Mouse (Mus musculus) olfactory bulb, adult 2 months (tissue): ENCODE measurements around the gene Gimap7. TPM values are rescaled to one million over a fixed set of nuclear protein-coding genes. Genes with fewer than 3 reads are reported as not detected.

Source experiments
- H3K27ac ChIP-seq: fragments of 200-500 bp; 2 replicates; pipeline ENCODE4 v1.5.1; 2012; ENCODE audit warnings: low read depth, low read length; ENCODE audit not compliant: insufficient read depth
- H3K4me1 ChIP-seq: fragments of 200-500 bp; 2 replicates; pipeline ENCODE4 v1.6.1; 2012; ENCODE audit warnings: low read length; ENCODE audit not compliant: control insufficient read depth, insufficient read depth
- H3K4me3 ChIP-seq: fragments of 200-500 bp; 2 replicates; pipeline ENCODE4 v1.5.1; 2012; ENCODE audit warnings: mild to moderate bottlenecking, low read depth, low read length, moderate library complexity; ENCODE audit not compliant: insufficient read depth
- CTCF ChIP-seq: fragments of 200-500 bp; IDR thresholded peaks from 2 replicates; pipeline ENCODE4 v1.5.1; 2012; ENCODE audit warnings: low read depth, mild to moderate bottlenecking, low read length, moderate library complexity; ENCODE audit not compliant: insufficient read depth
- POLR2A ChIP-seq: fragments of 200-500 bp; IDR thresholded peaks from 2 replicates; pipeline ENCODE4 v1.6.1; 2012; ENCODE audit warnings: mild to moderate bottlenecking, low read depth, low read length, moderate library complexity; ENCODE audit not compliant: insufficient read depth
- WGBS: fragments of 180-500 bp; shearing (Covaris S2); methylation state at CpG from one replicate; pipeline ENCODE4 v1.1.7; 2018; 5-methylcytosine and 5-hydroxymethylcytosine counted together
- polyA plus RNA-seq: library from polyadenylated mRNA; stranded (reverse); fragments of >200 nt; gene quantifications from 2 replicates; pipeline ENCODE4 v1.2.4, GENCODE M21; 2012; ENCODE audit warnings: low replicate concordance; ENCODE audit not compliant: missing spikeins, insufficient read depth, insufficient read length

Gimap7 gene
- polyA plus RNA-seq, 1 experiment, result not detected

DNA sequence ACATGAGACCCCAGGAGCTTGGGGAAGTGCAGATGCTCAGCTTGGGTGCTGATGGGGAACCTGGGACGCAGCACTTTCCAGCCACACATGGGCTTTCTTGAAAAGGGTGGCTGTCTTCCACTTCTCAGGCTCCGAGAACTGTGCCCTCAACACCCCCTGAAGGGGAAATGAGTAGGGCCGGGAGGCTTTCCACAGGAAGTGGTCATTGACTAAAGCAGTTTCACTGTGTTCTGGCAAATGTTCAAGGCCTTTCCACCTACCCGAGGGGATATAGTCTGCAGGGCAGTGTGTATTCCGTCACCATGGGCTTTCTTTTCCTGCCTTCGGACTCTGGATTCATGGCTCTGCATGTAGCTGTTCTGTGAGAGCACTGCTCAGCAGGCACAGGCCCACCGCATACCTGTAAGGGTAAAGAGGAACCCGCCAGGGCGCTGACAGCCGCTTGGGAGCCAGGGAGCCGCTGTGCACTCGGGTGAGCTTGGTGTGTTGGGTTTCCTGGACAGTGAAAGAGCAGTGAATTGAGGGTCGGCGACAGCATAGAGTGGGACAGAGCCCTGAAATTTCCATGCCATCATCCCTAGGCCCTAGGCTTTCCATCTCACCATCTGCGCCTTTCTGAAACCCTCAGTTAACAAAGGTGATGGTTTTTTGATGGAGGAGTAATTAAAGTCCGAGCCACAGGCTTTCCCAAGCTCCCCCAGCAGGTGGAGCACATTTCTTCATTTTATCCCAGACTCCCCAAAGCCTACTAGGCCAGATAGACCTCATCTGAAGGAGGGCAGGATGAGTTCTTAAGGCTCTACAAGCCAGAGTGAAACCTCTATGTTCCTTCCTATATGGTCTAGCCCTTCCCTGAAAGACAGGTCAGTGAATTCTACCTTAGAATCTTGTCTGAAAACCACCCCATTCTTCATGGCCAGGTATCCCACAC lies 27.8 kb downstream of the Gimap7 start, which contains the start of gene Gimap5:
Gene Gimap5 (plus strand): TSS at position 239 of the 931 bp plus-strand sequence.
- Histone ChIP-seq H3K4me1 (peaks cover 25% of the 10 kb centered on the region), H3K4me3 (no peak within 1 kb of the TSS; the same call in 1 of the 2 replicates), H3K27ac (peak within 1 kb of the TSS; percentile 12; the same call in 1 of the 2 replicates)
- WGBS, result 57% methylated on average over 16 of the region's 16 CpGs
- TF ChIP-seq POLR2A (no peak), CTCF (no peak)

DNA sequence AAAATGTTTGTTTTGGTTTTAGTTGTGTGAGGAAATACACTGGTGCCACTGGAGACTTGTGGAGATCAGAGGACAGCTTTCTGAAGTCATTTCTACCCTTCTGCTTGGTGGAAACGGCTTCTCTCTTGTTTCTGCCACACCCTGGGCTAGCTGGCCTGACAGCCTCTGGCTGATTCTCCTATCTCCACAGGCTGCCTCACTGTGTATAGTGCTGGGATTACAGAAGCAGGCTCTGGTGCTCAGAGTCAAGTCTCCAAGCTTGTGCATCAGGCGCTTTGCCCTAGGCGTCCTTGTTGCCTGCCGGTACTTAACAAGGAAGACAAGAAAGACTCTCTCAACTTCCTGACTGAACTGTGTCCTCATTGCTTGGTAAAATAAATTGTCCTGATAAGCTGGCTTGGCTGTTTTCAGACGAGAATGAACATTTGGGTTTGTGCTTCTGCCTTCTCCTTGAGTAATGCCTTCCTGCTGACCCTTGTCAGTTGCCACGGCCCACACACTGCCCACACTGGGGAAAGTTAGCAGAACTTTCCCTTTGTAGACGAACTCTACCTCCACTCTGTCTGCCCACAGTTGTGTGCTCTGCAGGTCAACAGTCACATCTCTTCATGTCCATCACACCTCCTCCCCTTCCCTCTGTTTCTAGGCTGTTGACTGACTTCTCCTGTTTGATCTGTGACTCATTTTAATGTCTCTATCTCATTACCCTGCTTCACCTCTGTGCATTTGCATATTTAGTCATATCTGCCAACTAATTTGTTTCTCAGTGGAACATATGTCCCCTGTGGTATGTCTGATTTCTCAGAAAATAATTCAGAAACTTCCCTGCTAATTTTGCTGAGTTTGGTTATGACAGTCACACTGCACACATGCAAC lies 28.9 kb downstream of the Gimap7 start:
- Histone ChIP-seq H3K27ac (no peak overlapping the region), H3K4me1 (peaks cover 17% of the 10 kb centered on the region), H3K4me3 (no peak overlapping the region)
- TF ChIP-seq POLR2A (no peak), CTCF (no peak)
- WGBS, result 79% methylated on average over 7 of the region's 7 CpGs

DNA sequence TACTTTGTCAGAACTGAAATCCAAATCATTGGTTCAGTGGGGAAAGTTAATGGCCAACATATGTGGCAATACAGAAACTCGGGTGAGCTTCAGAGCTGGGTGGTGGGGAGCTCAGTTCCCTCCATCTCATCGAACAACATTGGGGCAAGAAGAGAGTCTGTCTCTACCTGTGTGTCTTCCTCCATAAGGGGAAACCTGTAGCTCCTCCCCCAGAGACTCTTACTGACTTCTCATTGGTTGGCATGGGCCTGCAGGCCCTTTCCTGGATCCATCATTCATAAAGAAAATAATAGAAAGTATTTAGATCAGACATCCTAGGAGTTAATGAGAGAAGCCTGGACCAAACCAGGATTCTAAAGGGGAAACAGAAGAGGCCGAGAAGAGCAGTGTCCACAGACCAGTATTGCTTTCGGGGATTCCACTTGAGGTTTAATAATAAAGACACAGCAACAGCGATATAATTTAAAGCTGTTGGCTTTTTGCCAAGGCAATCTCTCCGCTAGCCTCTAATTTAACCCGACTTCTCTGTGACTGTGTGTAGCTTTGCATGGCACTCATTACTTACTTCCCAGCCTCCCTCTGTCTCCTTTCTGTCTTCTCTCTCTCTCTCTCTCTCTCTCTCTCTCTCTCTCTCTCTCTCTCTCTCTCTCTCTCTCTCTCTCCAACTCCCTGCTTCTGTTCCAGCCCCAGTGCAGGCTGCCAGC lies 45.3 kb downstream of the Gimap7 start:
- Histone ChIP-seq H3K27ac (no peak overlapping the region), H3K4me3 (no peak overlapping the region), H3K4me1 (0 out of 2 replicates have a peak, but pooled peaks cover 3% of the 10 kb centered on the region)
- WGBS, result 36% methylated on average over 7 of the region's 7 CpGs
- no peak for TF ChIP-seq POLR2A
- no peak for TF ChIP-seq CTCF

DNA sequence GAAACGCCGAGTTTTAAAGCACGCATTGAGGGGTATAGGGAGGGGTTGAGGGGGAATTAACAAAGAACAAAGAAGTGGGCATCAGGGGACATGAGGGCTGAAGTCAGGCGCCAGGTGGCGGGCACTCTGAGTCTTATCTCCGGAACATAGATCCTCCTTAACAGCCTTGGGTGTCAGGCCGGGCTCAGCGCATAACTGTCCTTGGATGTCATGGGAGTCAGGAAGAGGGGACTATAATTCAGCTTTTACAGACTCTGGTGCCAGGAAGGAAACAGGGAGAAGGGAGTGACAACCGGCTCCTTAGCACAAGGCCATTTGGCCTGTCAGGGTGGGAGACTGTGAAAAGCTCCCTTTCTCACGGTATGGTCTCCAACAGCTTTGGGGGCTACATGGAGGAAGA lies 46.1 kb downstream of the Gimap7 start:
- TF ChIP-seq POLR2A (no peak), CTCF (no peak)
- Histone ChIP-seq H3K4me3 (no peak overlapping the region), H3K27ac (no peak overlapping the region), H3K4me1 (0 out of 2 replicates have a peak, but pooled peaks cover 3% of the 10 kb centered on the region)
- WGBS, result 87% methylated on average over 10 of the region's 10 CpGs

DNA sequence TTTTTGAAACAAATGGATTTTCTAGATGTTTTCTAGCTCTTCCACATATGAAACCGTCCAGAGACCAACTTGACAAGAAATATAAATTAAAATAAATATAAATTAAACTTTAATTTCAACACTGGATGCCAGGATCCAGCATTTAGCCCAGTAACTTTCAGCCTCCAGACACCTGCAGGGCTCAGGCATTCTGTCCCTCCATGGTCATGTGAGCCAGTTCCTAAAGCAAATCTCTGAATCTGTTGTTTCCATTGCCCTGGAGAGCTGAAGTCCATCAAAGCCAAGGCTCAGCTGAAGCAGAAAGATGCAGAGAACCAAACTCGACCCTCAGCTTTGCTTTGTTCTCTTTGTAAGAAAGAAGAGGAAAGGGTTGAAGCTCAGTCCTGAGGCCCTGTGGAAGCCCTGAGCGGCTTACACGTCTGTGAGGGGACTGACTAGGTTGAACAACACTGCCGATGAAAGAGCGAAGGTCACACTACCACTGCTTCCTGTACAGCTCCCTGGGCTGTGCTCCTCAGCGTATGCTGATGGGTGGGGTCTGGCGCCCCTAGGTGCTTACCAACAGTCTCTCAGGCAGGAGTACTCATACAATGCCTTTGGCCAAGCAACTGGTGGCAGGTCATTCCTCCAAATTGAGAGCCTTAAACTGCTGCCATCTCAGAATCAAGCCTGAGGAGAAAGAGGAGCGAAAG lies 49.9 kb downstream of the Gimap7 start:
- Histone ChIP-seq H3K4me3 (no peak overlapping the region), H3K27ac (no peak overlapping the region), H3K4me1 (peaks cover 5% of the 10 kb centered on the region; the same call in 1 of the 2 replicates)
- TF ChIP-seq CTCF (no peak), POLR2A (no peak)
- WGBS, result 77% methylated on average over 9 of the region's 9 CpGs

DNA sequence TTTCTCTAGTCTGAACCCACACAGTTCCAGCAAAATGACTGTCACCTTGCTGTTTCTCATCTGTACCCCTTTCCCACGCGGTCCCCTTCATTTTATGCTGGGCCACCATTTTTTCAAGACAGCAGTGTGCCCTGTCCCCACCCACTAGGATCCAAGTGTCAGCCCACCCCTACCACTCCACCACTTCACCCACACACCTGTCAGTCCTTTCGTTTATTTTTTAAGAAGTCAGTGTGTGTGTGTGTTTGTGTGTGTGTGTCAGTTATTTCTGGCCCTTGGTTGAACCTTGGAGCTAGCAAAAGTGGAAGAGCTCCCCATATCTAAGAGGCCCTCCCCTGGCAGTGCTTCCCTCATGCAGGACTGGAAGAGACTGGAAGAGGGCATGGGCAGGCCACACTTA lies 50.5 kb downstream of the Gimap7 start:
- 90% methylated on average over 3 of the region's 3 CpGs for WGBS
- no peak for TF ChIP-seq CTCF
- TF ChIP-seq POLR2A, result no peak
- no peak overlapping the region for H3K27ac ChIP-seq
- H3K4me1 ChIP-seq, result peaks cover 5% of the 10 kb centered on the region; the same call in 1 of the 2 replicates
- no peak overlapping the region for H3K4me3 ChIP-seq

DNA sequence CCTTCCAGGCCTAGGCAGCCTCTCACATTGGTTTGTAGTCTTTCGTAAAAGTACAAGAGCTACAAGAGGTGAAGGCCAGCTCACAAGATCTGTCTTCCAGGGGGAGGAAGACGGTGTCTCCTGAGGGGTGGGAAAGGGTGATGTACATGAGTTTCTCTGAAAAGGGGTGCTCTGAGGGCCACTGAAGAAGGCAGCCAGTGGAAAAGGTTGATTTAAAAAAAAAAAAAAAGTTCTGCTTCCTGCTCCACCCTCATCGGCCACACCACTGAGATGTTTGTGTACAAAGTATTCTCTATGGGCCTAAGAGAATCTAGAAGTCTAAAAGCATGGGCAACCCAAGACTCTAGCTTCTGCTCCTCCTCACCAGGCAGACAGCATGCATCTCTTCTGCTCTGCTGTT lies 52.3 kb downstream of the Gimap7 start, which contains the start of gene Gimap3:
Gene Gimap3 (minus strand): TSS at position 156 of the 400 bp plus-strand sequence.
- H3K4me1 ChIP-seq, result peaks cover 2% of the 10 kb centered on the region; the same call in 1 of the 2 replicates
- WGBS, result 95% methylated on average over 3 of the region's 3 CpGs
- no peak for TF ChIP-seq CTCF
- no peak for TF ChIP-seq POLR2A

DNA sequence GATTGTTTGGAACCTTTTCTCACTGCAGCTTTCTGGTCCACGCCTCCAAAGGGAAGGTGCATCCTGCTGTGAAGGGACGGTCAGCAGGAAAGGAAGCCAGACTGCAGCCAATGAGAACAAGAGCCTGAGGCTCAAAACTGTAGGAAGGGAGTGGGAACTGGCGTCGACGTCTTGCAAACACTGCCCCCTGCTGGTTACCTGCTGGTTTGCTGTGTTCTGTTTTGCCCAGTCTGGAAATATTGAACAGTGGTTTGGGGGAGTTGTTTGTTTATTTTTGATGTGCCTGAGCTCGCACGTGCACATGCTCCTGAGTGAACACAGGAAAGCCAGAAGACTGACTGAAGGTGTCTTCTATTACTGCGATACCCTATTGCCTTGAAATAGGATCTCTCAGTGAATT lies 53.6 kb downstream of the Gimap7 start:
- TF ChIP-seq CTCF (peak; percentile 75), POLR2A (no peak)
- WGBS, result 2% methylated on average over 8 of the region's 8 CpGs
- Histone ChIP-seq H3K27ac (no peak overlapping the region), H3K4me1 (peaks cover 2% of the 10 kb centered on the region; the same call in 1 of the 2 replicates), H3K4me3 (no peak overlapping the region)

More for the DNA sequence above, 52.3 kb downstream of the Gimap7 start, which contains the start of gene Gimap3:
- Histone ChIP-seq H3K4me3 (no peak within 1 kb of the TSS), H3K27ac (no peak within 1 kb of the TSS)

Other genes with a start within 250 kb of the Gimap7 start
- gene Atp6v0e2, start 181.0 kb upstream of the Gimap7 start, polyA plus RNA-seq, result 480 TPM in 1 of 2 replicates, not detected in the other
- not detected in 2 replicates for gene Lrrc61, start 163.8 kb upstream of the Gimap7 start, polyA plus RNA-seq
- not detected in 2 replicates for gene Rarres2, start 145.8 kb upstream of the Gimap7 start, polyA plus RNA-seq
- not detected in 2 replicates for gene Gm45021, start 129.0 kb upstream of the Gimap7 start, polyA plus RNA-seq
- not detected in 2 replicates for gene Repin1, start 124.7 kb upstream of the Gimap7 start, polyA plus RNA-seq
- gene Gm44965, start 124.7 kb upstream of the Gimap7 start, polyA plus RNA-seq, result not detected in 2 replicates
- gene Zfp775, start 116.6 kb upstream of the Gimap7 start, polyA plus RNA-seq, result not detected in 2 replicates
- gene AI854703, start 91.9 kb upstream of the Gimap7 start, polyA plus RNA-seq, result not detected in 2 replicates
- gene Gimap8, start 71.4 kb upstream of the Gimap7 start, polyA plus RNA-seq, result not detected in 2 replicates
- gene Gimap9, start 42.5 kb upstream of the Gimap7 start, polyA plus RNA-seq, result not detected in 2 replicates
- not detected in 2 replicates for gene Gimap4, start 34.1 kb upstream of the Gimap7 start, polyA plus RNA-seq
- 336 TPM in 1 of 2 replicates, not detected in the other for gene Gimap6, start 10.4 kb upstream of the Gimap7 start, polyA plus RNA-seq
- gene Gm28053, start within 50 bp of the Gimap7 start, polyA plus RNA-seq, result not detected in 2 replicates
- gene Gimap1, start 20.4 kb downstream of the Gimap7 start, polyA plus RNA-seq, result not detected in 2 replicates
- gene Gimap5, start 27.6 kb downstream of the Gimap7 start, polyA plus RNA-seq, result not detected in 2 replicates
- not detected in 2 replicates for gene Gimap3, start 52.2 kb downstream of the Gimap7 start, polyA plus RNA-seq
- not detected in 2 replicates for gene Tmem176a, start 122.3 kb downstream of the Gimap7 start, polyA plus RNA-seq
- gene Tmem176b, start 122.9 kb downstream of the Gimap7 start, polyA plus RNA-seq, result not detected in 2 replicates
- not detected in 2 replicates for gene Aoc1, start 154.3 kb downstream of the Gimap7 start, polyA plus RNA-seq
- gene 1600015I10Rik, start 211.3 kb downstream of the Gimap7 start, polyA plus RNA-seq, result not detected in 2 replicates